Mouse (Mus musculus) kidney, adult 2 months (tissue): ENCODE measurements around the gene Tk2. TPM values are rescaled to one million over a fixed set of nuclear protein-coding genes. Genes with fewer than 3 reads are reported as not detected.
"Not testable (repeated sequence)": the region's sequence is repeated elsewhere in the genome, so short reads cannot be mapped to it uniquely, and the experiment has no call there.

Experiments
- DNase-seq: peaks from one replicate; pipeline ENCODE4 v3.0.0; 2021
- H3K27ac ChIP-seq: fragments of 200-500 bp; 2 replicates; pipeline ENCODE4 v1.5.1; 2012; ENCODE audit warnings: low read depth, low read length, control low read depth, inconsistent platforms; ENCODE audit not compliant: insufficient read depth
- H3K27me3 ChIP-seq: fragments of 200-500 bp; replicated peaks from 2 replicates; pipeline ENCODE4 v1.6.1; 2012; ENCODE audit warnings: mild to moderate bottlenecking, moderate library complexity, low read length, inconsistent platforms; ENCODE audit not compliant: control insufficient read depth, insufficient read depth
- H3K36me3 ChIP-seq: fragments of 200-500 bp; 2 replicates; pipeline ENCODE4 v1.6.1; 2012; ENCODE audit warnings: mild to moderate bottlenecking, moderate library complexity, low read length, inconsistent platforms; ENCODE audit not compliant: control insufficient read depth, insufficient read depth
- H3K4me1 ChIP-seq: fragments of 200-500 bp; 2 replicates; pipeline ENCODE4 v1.6.1; 2011; ENCODE audit warnings: low read length; ENCODE audit not compliant: control insufficient read depth, insufficient read depth
- H3K4me3 ChIP-seq: fragments of 200-500 bp; 2 replicates; pipeline ENCODE4 v1.5.1; 2011; ENCODE audit warnings: mild to moderate bottlenecking, low read depth, low read length, control low read depth; ENCODE audit not compliant: insufficient read depth
- CTCF ChIP-seq: fragments of 200-500 bp; conservative IDR thresholded peaks from 2 replicates; pipeline ENCODE4 v1.5.1; 2011; ENCODE audit warnings: low read depth, mild to moderate bottlenecking, control low read depth, low read length, moderate library complexity, mixed read lengths; ENCODE audit not compliant: insufficient read depth, insufficient read length
- POLR2A ChIP-seq: fragments of 200-500 bp; IDR thresholded peaks from one replicate; pipeline ENCODE4 v1.6.1; 2011; ENCODE audit warnings: low read depth, low read length, control low read depth
- WGBS: fragments of 180-500 bp; shearing (Covaris S2); methylation state at CpG from one replicate; pipeline ENCODE4 v1.1.7; 2018; 5-methylcytosine and 5-hydroxymethylcytosine counted together
- polyA plus RNA-seq: library from polyadenylated mRNA; depleted of rRNA; stranded (reverse); fragments of >200 nt; gene quantifications from 2 replicates; pipeline ENCODE4 v1.2.3, GENCODE M21; 2012; rRNA removed

Gene Tk2
- 20.6 and 21.0 TPM in 2 replicates for polyA plus RNA-seq

DNA sequence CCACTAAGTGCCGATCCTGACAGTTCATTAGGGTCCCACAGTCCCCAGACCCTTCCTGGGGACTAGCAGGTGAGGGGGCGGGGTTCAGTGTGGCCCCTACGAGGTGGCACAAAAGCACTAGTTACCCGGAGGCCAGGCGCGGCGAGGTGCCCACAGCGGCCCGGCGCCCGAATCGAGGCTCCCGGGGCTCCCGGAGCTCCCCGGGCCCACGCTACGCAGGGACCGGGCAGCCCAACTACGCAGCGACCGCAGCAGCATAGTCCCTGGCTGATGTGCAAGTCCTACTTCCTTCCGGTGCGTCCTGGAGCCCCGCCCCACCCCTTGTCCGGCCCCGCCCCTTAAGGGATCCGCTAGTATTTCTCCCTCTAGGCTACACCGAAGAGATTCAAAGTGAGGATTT lies at the start of gene Tk2:
TSS of gene Tk2 (minus strand) at position 283 of the 400 bp plus-strand sequence.
- peak; percentile 85 for DNase-seq
- TF ChIP-seq CTCF, result no peak
- peak; percentile 51 for TF ChIP-seq POLR2A
- H3K36me3 ChIP-seq, result no peaks in the 10 kb centered on the region
- no peaks in the 10 kb centered on the region for H3K27me3 ChIP-seq
- peak within 1 kb of the TSS; percentile 79 for H3K4me3 ChIP-seq
- WGBS, result 2% methylated on average over 28 of the region's 28 CpGs
- H3K27ac ChIP-seq, result peak within 1 kb of the TSS; percentile 81
- H3K4me1 ChIP-seq, result no peaks in the 10 kb centered on the region; the same call in 1 of the 2 replicates

DNA sequence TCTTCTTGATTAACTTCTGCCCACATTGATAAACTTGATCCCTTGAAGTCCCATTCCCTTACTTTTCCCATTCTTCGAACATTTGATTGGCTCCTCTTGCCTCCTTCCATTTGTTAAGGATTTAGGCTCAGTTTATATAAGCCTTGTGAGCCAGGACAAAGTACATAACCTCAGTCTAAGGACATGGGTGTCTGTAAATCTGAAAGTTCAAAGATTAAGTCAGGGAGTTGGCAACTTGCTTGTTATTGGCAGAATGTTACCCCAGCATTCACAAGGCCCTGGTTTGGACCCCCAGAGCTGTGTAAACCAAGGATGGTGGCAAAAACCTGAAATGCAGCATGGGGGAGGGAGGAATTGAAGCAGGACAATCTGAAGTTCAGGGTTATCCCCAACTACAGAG lies 46.0 kb upstream of the Tk2 start:
- Histone ChIP-seq H3K27me3 (no peaks in the 10 kb centered on the region), H3K4me3 (no peak overlapping the region), H3K4me1 (peaks cover 6% of the 10 kb centered on the region; the same call in 1 of the 2 replicates), H3K27ac (no peak overlapping the region), H3K36me3 (no peaks in the 10 kb centered on the region)
- WGBS, result 78% methylated on average over 1 of the region's 1 CpGs
- peak; percentile 69 for DNase-seq
- TF ChIP-seq POLR2A (no peak), CTCF (no peak)

DNA sequence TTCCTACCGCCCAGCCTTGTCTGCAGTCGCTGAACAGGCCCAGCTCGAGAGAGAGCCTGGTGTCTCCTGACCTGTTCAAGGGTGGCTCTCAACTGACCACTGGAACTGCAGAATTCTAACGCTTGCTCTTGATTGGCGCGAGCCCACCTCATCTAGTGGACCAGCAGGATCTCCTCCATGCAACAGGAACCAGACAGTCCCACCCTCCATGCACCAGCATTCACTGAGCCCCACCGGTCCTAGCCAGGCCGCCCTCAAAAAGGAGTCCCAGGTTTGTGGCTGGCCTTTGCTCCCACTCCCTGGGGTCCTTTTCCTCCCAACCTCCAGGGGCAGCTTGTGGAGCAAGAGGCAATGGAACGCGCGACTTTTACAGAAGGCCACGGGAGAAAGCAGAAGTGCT lies 44.7 kb upstream of the Tk2 start, which contains the start of gene Cmtm2a:
TSS of gene Cmtm2a (minus strand) at position 101 of the 400 bp plus-strand sequence.
- not testable (repeated sequence) for DNase-seq, H3K27me3 ChIP-seq, H3K4me1 ChIP-seq, H3K36me3 ChIP-seq, H3K27ac ChIP-seq, H3K4me3 ChIP-seq
- 91% methylated on average over 12 of the region's 12 CpGs for WGBS

DNA sequence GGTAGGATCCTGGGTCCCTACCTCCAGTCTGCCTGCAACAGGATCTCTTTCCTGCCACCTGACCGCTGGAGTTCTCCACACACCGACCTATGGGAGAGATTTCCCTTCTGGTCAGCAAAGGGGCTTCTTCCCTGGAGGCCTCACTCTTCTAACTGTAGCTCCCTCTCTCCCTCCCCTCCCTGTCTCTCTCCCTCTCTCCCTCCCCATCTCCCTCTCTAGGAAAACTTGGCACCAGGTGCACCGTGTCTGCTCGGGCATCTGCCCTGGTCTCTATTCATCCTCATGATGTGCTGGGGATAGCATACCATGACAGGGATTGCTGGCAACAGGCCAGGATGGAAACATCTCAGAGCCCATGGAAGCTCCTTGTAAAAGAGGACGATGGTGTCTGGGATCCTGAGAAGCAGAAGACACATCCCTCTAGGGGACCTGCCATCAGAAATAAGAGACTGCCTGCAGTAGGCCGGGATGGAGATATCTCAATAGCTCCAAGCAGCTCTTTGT lies 20.6 kb upstream of the Tk2 start:
- DNase-seq, result no peak
- Histone ChIP-seq H3K27me3 (no peaks in the 10 kb centered on the region), H3K4me1 (no peaks in the 10 kb centered on the region), H3K27ac (no peak overlapping the region), H3K36me3 (no peaks in the 10 kb centered on the region), H3K4me3 (no peak overlapping the region)
- no peak for TF ChIP-seq POLR2A
- TF ChIP-seq CTCF, result no peak
- WGBS, result 76% methylated on average over 6 of the region's 6 CpGs

DNA sequence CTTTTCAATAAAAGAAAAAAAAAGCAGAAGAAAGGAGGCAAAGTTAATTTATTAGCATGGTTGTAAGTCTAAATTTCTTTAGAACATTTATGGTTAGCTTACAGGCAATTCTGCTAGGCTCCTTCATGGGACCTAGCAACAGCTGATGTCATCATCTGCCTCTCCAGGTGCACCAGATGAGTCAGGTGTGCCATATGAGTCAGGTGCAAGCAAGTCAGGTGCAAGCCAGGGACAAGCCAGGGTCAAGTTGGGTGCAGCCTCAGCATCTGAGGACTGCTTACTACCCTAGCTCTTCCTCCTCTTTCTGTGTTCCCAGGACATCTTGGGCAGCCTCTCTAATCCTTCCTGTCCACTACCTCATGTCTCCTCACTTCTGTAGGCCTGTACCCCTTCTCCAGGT lies 20.0 kb upstream of the Tk2 start:
- Histone ChIP-seq H3K27ac (no peak overlapping the region), H3K36me3 (no peaks in the 10 kb centered on the region), H3K4me1 (no peaks in the 10 kb centered on the region), H3K4me3 (no peak overlapping the region), H3K27me3 (no peaks in the 10 kb centered on the region)
- no peak for TF ChIP-seq POLR2A
- TF ChIP-seq CTCF, result no peak
- DNase-seq, result no peak

DNA sequence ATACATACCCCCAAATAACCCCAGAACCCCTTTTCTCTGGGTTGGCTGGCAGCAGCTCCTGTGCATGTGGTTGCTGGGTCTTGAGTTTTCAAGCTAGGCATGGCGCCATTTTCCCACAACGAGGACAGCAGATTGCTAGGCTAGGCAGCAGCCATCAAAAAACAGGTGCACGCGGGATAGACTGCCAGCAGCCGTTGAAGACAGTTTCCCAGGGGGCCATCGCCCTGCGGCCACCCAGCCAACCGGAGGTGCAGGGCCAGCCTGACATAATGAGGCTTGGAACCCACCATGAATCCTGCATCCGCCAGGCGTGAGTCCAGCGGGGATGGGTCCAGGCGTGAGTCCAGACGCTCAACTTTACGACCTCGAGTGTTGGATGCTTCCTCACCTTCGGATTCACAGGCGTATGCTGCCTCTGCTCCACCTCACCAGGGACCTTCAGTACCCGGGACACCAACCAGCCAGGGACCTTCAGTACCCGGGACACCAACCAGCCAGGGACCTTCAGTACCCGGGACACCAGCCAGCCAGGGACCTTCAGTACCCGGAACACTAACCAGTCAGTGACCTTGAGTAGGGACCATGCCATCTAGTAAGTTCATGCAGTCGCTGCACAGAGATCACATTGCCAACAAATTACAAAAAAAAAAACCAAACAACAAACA lies 16.0 kb upstream of the Tk2 start:
- DNase-seq, H3K36me3 ChIP-seq, H3K4me3 ChIP-seq: not testable (repeated sequence)

DNA sequence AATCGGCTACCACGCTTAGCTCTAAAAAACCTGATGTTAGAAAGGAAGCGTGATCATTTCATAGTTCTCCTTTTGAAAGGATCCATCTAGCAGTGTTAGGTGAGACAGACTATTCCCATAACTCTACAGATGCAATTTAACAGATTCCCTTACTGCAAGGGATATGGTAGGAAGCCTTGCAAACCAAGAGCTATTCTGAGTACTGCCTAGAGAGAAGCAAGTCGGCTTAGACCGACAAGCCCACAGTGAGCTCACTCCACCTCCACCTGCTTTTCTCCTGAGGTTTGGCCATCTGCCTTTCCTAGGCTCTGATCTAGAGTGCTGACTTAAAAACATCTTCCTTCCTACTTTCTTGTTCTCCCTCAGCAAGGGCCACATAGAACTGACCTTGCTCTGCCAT lies 13.4 kb upstream of the Tk2 start:
- 94% methylated on average over 5 of the region's 5 CpGs for WGBS
- H3K36me3 ChIP-seq, H3K4me1 ChIP-seq, H3K27me3 ChIP-seq, DNase-seq, H3K4me3 ChIP-seq, H3K27ac ChIP-seq: not testable (repeated sequence)

More for the DNA sequence above, 16.0 kb upstream of the Tk2 start:
- H3K4me1 ChIP-seq, H3K27me3 ChIP-seq, H3K27ac ChIP-seq: not testable (repeated sequence)
- 97% methylated on average over 22 of the region's 22 CpGs for WGBS

DNA sequence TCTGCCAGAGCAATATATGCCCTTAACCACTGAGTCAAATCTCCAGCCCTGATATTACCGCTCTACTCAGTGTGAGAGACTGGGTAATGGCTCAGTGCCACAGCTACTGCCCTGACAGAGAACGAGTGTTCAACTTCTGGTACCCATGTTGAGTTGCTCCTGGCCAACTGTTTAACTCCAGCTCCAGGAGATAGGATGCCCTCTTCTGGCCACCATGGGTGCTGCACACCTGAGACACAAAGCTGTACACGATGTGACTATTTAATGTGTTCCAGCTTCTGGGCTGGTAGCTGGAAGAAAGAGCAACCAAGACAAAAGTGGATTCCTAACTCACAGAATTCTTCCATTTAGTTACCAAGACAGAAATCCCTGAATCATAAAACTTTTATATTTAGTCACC lies 4.7 kb upstream of the Tk2 start:
- DNase-seq, result peak; percentile 12
- no peak for TF ChIP-seq POLR2A
- peak; percentile 48 for TF ChIP-seq CTCF
- Histone ChIP-seq H3K4me1 (no peaks in the 10 kb centered on the region; the same call in 1 of the 2 replicates), H3K27ac (no peak overlapping the region), H3K4me3 (no peak overlapping the region), H3K27me3 (no peaks in the 10 kb centered on the region), H3K36me3 (no peaks in the 10 kb centered on the region)
- WGBS, result 87% methylated on average over 3 of the region's 3 CpGs
